Mouse (Mus musculus): ENCODE data around the gene Uba2. TPM values are rescaled to one million over a fixed set of nuclear protein-coding genes. Genes with fewer than 3 reads are reported as not detected.

The Uba2 gene
- polyA plus RNA-seq, 1 experiment from 2014 or later = 226 TPM

Other genes starting within 250 kb of the Uba2 start
- not detected in 2 replicates for gene Scgb2b26, start 224.6 kb downstream of the Uba2 start, polyA plus RNA-seq (2015; fragmentation: Nextera tagmentation; extraction: Ambion mirVana)
- gene Scgb2b27, start 155.7 kb downstream of the Uba2 start, polyA plus RNA-seq (2015; fragmentation: Nextera tagmentation; extraction: Ambion mirVana) = not detected in 2 replicates
- not detected in 2 replicates for gene Scgb1b27, start 148.1 kb downstream of the Uba2 start, polyA plus RNA-seq (2015; fragmentation: Nextera tagmentation; extraction: Ambion mirVana)
- not detected in 2 replicates for gene Scgb1b30, start 74.2 kb downstream of the Uba2 start, polyA plus RNA-seq (2015; fragmentation: Nextera tagmentation; extraction: Ambion mirVana)
- 6.8 and 9.2 TPM in 2 replicates for gene Wtip, start 36.3 kb downstream of the Uba2 start, polyA plus RNA-seq (2015; fragmentation: Nextera tagmentation; extraction: Ambion mirVana)
- 59.4 and 70.0 TPM in 2 replicates for gene Pdcd2l, start 27.1 kb upstream of the Uba2 start, polyA plus RNA-seq (2015; fragmentation: Nextera tagmentation; extraction: Ambion mirVana)
- gene Gpi1, start 60.7 kb upstream of the Uba2 start, polyA plus RNA-seq (2015; fragmentation: Nextera tagmentation; extraction: Ambion mirVana) = 221 and 235 TPM in 2 replicates
- gene Gm6096, start 81.4 kb upstream of the Uba2 start, polyA plus RNA-seq (2015; fragmentation: Nextera tagmentation; extraction: Ambion mirVana) = not detected in 2 replicates
- gene 4931406P16Rik, start 144.0 kb upstream of the Uba2 start, polyA plus RNA-seq (2015; fragmentation: Nextera tagmentation; extraction: Ambion mirVana) = 22.3 and 23.6 TPM in 2 replicates
- gene Lsm14a, start 223.7 kb upstream of the Uba2 start, polyA plus RNA-seq (2015; fragmentation: Nextera tagmentation; extraction: Ambion mirVana) = 96.6 and 98.6 TPM in 2 replicates